Mouse (Mus musculus) intestine, embryonic 16.5 days (tissue): ENCODE measurements at regions not wholly inside any gene's neighbourhood (a gene's known extent, or its start where the extent isn't known, plus 50 kb on each side); places are given as distances from the start of the nearest gene placed in this dataset.
"Not testable (repeated sequence)": the region's sequence is repeated elsewhere in the genome, so short reads cannot be mapped to it uniquely, and the experiment has no call there.

Experiments used
- ATAC-seq: fragments of 200-750 bp; cut with Nextera tagmentation; 2 replicates; pipeline ENCODE4 v1.8.0; 2017; ENCODE audit warnings: moderate TSS enrichment, moderate library complexity
- H3K27ac ChIP-seq: fragments of 300-500 bp; sonication (generic); 2 replicates; pipeline ENCODE4 v1.5.1; 2014; ENCODE audit warnings: mild to moderate bottlenecking, low read length
- H3K27me3 ChIP-seq: fragments of 300-500 bp; sonication (generic); replicated peaks from 2 replicates; pipeline ENCODE4 v1.6.1; 2014; ENCODE audit warnings: low read length, control low read depth, mixed read lengths; ENCODE audit not compliant: control insufficient read depth, insufficient read depth
- H3K36me3 ChIP-seq: fragments of 300-500 bp; sonication (generic); 2 replicates; pipeline ENCODE4 v1.6.1; 2014; ENCODE audit warnings: low read length, control low read depth; ENCODE audit not compliant: control insufficient read depth, insufficient read depth
- H3K4me1 ChIP-seq: fragments of 300-500 bp; sonication (generic); 2 replicates; pipeline ENCODE4 v1.6.1; 2014; ENCODE audit warnings: low read length, control low read depth, mixed read lengths; ENCODE audit not compliant: control insufficient read depth, insufficient read depth
- H3K4me2 ChIP-seq: fragments of 300-500 bp; sonication (generic); 2 replicates; pipeline ENCODE4 v1.6.1; 2014; ENCODE audit warnings: low read depth, low read length, control low read depth
- H3K4me3 ChIP-seq: fragments of 300-500 bp; sonication (generic); 2 replicates; pipeline ENCODE4 v1.5.1; 2014; ENCODE audit warnings: mild to moderate bottlenecking, low read length
- H3K9ac ChIP-seq: fragments of 300-500 bp; sonication (generic); 2 replicates; pipeline ENCODE4 v1.6.1; 2014; ENCODE audit warnings: low read depth, low read length
- H3K9me3 ChIP-seq: fragments of 300-500 bp; sonication (generic); 2 replicates; pipeline ENCODE4 v1.6.1; 2016; ENCODE audit warnings: low read length, control low read depth; ENCODE audit not compliant: control insufficient read depth
- WGBS: fragments of 180-500 bp; shearing (Covaris S2); extraction: QIAGEN DNeasy Blood & Tissue Kit; methylation state at CpG from one replicate; pipeline ENCODE4 v1.1.7; 2014; 5-methylcytosine and 5-hydroxymethylcytosine counted together

DNA sequence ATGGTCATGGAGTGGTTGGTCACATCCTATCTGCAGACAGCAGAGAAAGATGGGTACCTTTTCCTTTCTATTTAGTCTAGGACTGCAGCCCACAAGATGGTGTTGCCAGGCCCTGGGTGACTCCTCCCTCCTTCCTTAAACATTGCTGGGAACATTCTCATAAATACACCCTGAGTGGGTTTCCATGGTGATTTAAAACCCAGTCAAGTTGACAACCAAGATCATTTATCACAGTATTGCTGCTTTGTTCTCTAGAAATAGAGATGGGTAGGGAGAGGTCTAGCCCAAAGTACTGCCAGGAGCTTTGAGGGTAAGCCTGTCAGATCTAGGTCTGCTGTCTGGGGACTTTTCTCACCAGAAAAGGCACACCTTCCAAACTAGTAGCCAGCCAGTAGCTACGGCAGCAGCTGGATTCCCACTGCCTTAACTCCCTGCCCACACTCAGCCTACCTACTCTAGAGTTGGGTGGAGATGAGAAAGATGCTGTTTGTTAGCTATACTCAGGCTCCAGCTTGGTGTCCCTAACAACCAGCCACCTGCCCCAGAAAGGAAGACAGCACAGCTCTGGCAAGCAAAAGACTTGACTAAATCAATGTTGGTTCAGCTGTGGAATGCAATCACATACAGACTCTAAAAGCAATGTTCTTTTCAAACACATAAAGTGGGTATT, 470.4 kb upstream of the Ercc4 start:
- WGBS: 68% methylated on average over 1 of the region's 1 CpGs

DNA sequence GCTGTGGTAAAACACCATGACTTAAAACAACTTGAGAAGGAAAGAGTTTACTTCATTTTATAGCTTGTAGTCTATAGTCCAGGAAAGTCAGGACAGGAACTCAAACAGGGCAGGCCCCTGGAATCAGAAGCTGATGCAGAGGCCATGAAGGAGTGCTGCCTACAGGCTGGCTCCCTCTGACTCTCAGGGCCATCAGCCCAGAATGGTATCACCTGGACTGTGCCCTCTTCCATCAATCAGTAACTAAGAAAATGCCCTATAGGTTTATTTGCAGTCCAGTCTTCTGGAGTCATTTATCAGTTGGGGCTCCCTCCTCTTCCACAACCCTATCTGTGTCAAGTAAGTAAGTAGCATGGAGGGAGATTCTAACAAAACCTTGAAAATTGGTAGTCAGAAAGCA, 466.4 kb upstream of the Ercc4 start:
- no peaks in the 10 kb centered on the region for H3K36me3 ChIP-seq
- ATAC-seq: peak; percentile 98

More for the DNA sequence above, 470.4 kb upstream of the Ercc4 start:
- no peak for ATAC-seq
- H3K4me3 ChIP-seq: no peak overlapping the region
- H3K4me2 ChIP-seq: no peak overlapping the region
- H3K27me3 ChIP-seq: no peaks in the 10 kb centered on the region
- H3K4me1 ChIP-seq: no peaks in the 10 kb centered on the region
- H3K27ac ChIP-seq: no peak overlapping the region
- H3K36me3 ChIP-seq: no peaks in the 10 kb centered on the region
- no peaks in the 10 kb centered on the region for H3K9me3 ChIP-seq
- no peak overlapping the region for H3K9ac ChIP-seq

DNA sequence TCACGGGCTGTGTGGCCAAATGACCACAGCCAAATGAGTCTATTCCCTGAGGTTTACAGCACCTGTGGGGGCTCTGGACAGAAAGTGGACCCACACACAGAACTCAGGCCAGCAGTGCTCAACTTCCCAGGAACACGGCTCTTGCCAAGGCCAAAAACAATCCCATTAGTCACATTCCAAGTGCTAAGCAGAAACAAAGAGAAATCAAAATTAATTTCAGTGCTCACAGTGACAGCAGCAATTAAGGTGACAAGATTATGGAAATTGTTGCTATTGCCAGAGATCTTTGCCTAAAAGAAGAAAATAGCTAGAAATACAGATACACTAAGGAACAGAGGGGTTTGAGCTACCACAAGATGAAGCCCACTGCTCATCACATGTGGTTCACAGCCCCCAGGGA, 464.9 kb upstream of the Ercc4 start:
- H3K4me2 ChIP-seq: no peak overlapping the region
- H3K36me3 ChIP-seq: no peaks in the 10 kb centered on the region
- H3K9me3 ChIP-seq: no peaks in the 10 kb centered on the region
- no peak for ATAC-seq
- no peak overlapping the region for H3K27ac ChIP-seq
- H3K9ac ChIP-seq: no peak overlapping the region
- no peaks in the 10 kb centered on the region for H3K27me3 ChIP-seq
- no peak overlapping the region for H3K4me3 ChIP-seq
- H3K4me1 ChIP-seq: no peaks in the 10 kb centered on the region
- 61% methylated on average over 2 of the region's 2 CpGs for WGBS

More for the DNA sequence above, 466.4 kb upstream of the Ercc4 start:
- no peak overlapping the region for H3K4me2 ChIP-seq
- peak overlapping the region; percentile 54 for H3K27ac ChIP-seq
- no peak overlapping the region for H3K9ac ChIP-seq
- no peaks in the 10 kb centered on the region for H3K27me3 ChIP-seq
- no peaks in the 10 kb centered on the region for H3K9me3 ChIP-seq
- no peaks in the 10 kb centered on the region for H3K4me1 ChIP-seq
- no peak overlapping the region for H3K4me3 ChIP-seq

DNA sequence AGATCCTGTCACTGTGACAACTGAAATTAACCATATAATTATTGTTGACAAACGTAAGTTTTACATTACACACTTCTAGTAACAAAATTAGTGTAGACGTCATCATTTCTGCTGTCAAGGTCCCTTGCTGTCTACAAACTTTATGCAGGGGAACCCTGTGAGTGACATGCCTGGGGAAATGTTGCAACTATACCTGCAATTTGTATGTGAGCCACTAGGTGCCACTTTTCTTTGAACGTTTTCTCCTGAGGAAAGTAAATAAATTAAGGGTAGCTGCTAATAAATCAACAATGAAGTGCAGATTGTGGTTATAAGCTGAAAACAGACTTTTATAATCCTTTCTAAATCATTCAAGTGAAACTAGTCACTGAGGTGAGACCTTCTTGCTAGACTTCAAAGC, 457.3 kb upstream of the Ercc4 start:
- Histone ChIP-seq H3K36me3 (no peaks in the 10 kb centered on the region), H3K27me3 (no peaks in the 10 kb centered on the region), H3K4me3 (no peak overlapping the region), H3K9me3 (no peaks in the 10 kb centered on the region), H3K4me2 (no peak overlapping the region), H3K27ac (no peak overlapping the region), H3K4me1 (no peaks in the 10 kb centered on the region), H3K9ac (no peak overlapping the region)
- no peak for ATAC-seq
- WGBS: 72% methylated on average over 3 of the region's 3 CpGs

DNA sequence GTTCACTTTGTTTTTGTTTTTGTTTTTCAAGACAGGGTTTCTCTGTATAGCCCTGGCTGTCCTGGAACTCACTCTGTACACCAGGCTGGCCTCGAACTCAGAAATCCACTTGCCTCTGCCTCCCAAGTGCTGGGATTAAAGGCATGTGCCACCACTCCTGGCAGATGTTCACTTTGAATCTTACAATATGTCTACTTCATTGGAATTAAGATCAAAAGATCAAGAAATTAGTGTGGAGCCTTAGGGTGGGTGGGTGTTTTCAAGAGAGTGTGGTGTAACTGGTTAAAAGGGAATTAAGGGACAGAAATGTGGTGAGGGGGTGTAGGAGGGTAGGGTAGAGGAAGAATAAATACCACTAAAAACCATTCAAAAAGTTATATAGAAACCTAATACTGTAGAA, 435.8 kb upstream of the Ercc4 start:
- ATAC-seq, H3K27ac ChIP-seq, H3K27me3 ChIP-seq, H3K4me1 ChIP-seq, H3K4me2 ChIP-seq, H3K9me3 ChIP-seq, H3K9ac ChIP-seq, H3K36me3 ChIP-seq, H3K4me3 ChIP-seq: not testable (repeated sequence)
- WGBS: 74% methylated on average over 1 of the region's 1 CpGs

DNA sequence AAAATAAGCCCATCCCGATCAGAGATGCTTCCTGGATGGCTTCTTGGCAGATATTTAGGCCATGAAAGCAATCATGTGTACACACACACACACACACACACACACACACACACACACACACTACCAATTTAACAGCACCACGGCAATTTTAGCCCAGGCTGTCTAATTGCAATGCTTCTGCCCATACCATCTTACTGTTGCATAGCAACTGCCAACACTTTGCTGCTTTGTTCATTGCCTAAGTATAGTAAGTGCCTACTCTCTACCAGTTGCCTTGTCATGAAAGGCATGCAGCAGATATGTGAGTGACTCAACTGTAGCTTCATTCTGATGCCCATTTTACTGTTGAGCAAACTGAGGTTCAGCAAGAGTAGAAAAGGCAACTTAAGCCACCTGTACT, 428.0 kb upstream of the Ercc4 start:
- H3K9ac ChIP-seq: no peak overlapping the region
- no peaks in the 10 kb centered on the region for H3K27me3 ChIP-seq
- H3K4me3 ChIP-seq: no peak overlapping the region
- ATAC-seq: no peak
- H3K4me2 ChIP-seq: no peak overlapping the region
- 0 out of 2 replicates have a peak, but pooled peaks cover 3% of the 10 kb centered on the region for H3K9me3 ChIP-seq
- H3K36me3 ChIP-seq: no peaks in the 10 kb centered on the region
- no peaks in the 10 kb centered on the region for H3K4me1 ChIP-seq
- no peak overlapping the region for H3K27ac ChIP-seq
- WGBS: 67% methylated on average over 2 of the region's 2 CpGs

DNA sequence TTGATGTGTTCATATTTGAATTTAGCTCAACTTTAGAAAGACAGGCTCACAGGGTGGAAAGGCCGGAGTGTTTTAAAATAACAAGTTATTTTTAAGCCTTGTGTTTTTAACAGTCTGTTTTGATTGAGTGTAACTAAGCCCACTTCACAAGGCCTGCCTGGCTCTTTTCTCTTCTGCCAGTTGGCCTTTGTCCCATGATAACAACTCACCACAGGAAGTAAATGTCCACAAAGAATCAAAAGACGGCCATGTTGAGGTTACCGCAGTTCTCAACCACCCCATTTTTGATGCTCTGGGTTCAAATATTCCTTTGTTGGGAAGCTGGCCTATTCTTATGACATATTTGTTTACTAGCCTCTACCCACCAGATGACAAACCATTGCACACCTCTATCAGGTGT, 423.7 kb upstream of the Ercc4 start:
- no peak for ATAC-seq
- Histone ChIP-seq H3K27ac (no peak overlapping the region), H3K9me3 (0 out of 2 replicates have a peak, but pooled peaks cover 3% of the 10 kb centered on the region), H3K4me1 (no peaks in the 10 kb centered on the region), H3K9ac (no peak overlapping the region), H3K4me3 (no peak overlapping the region), H3K36me3 (no peaks in the 10 kb centered on the region), H3K4me2 (no peak overlapping the region), H3K27me3 (no peaks in the 10 kb centered on the region)
- 67% methylated on average over 3 of the region's 3 CpGs for WGBS

DNA sequence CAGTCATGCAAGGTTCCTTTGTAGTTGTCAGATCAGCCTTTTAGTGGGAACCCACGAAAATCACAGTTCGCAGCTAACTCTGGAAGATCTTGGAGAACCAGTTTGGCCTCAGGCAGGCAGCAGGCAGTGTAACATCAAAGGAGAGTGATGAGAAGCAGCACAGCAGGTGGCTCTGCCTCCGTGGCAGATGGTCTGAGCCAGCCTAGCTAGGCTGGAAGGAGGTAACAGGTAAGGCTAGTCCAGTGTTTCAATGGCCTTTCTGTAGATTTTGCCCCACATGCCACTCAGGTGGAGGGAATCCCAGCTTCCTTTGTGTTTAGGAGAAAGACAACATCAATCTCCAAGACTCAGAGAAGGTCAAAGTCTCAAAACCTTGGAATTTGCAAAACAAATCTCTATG, 417.7 kb upstream of the Ercc4 start:
- Histone ChIP-seq H3K4me2 (no peak overlapping the region), H3K36me3 (no peaks in the 10 kb centered on the region), H3K27me3 (no peaks in the 10 kb centered on the region), H3K27ac (no peak overlapping the region), H3K9ac (no peak overlapping the region), H3K4me1 (no peaks in the 10 kb centered on the region), H3K4me3 (no peak overlapping the region), H3K9me3 (no peaks in the 10 kb centered on the region)
- 27% methylated on average over 3 of the region's 3 CpGs for WGBS
- no peak for ATAC-seq

DNA sequence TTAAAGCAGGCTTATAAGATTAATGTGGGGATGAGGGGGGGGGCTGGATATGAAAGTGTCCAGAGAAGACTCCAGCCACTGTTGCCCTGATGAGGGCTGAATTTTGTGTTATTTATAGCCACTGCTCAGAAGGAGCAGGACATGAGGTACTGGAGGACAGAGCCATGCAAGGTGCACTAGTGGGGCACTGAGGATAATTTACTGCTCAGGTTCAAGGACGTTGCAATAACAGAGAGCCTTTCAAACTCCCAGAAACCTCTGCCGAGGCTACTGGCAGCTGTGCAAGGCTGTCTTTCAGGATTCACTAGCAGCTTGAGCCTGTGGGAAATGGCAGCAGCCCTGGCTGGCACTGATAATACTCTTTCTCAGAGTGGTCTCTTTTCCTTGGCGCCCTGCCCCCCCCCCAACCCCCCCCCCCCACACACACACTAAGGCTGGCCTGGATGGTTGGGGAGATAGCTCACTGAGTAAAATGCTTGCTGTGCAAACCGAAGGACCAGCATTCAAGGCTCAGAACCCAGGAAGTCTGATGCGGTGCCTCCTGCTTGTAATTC, 416.7 kb upstream of the Ercc4 start:
- H3K4me2 ChIP-seq: no peak overlapping the region
- ATAC-seq: no peak
- no peaks in the 10 kb centered on the region for H3K9me3 ChIP-seq
- 49% methylated on average over 5 of the region's 5 CpGs for WGBS
- no peak overlapping the region for H3K9ac ChIP-seq
- no peak overlapping the region for H3K27ac ChIP-seq
- no peaks in the 10 kb centered on the region for H3K36me3 ChIP-seq
- no peaks in the 10 kb centered on the region for H3K27me3 ChIP-seq
- H3K4me1 ChIP-seq: no peaks in the 10 kb centered on the region
- no peak overlapping the region for H3K4me3 ChIP-seq

DNA sequence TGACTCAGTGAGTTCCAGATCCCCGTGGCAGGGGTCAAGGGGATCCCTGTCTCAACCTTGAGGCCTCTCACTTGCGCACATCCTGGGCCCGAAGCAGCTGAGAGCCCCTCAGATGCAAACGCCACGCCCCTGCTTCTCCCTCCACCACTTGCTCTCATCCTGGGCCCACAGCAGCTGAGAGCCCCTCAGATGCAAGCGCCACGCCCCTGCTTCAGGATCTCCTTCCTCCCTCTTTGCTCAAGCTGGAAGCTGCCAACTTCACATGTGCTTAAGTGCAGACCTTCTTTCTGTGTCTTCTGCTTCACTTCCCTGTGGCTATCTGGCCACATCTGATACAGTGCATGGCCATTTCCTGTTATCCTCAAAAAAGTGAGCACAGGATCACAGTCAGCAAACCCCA, 416.1 kb upstream of the Ercc4 start:
- H3K27ac ChIP-seq: no peak overlapping the region
- no peak overlapping the region for H3K4me3 ChIP-seq
- H3K27me3 ChIP-seq: no peaks in the 10 kb centered on the region
- no peak overlapping the region for H3K9ac ChIP-seq
- no peaks in the 10 kb centered on the region for H3K4me1 ChIP-seq
- ATAC-seq: no peak
- H3K36me3 ChIP-seq: no peaks in the 10 kb centered on the region
- H3K4me2 ChIP-seq: no peak overlapping the region
- 54% methylated on average over 7 of the region's 7 CpGs for WGBS
- no peaks in the 10 kb centered on the region for H3K9me3 ChIP-seq
